Mouse (Mus musculus) limb, embryonic 12.5 days (tissue): ENCODE data around the gene Cdpf1. TPM values are rescaled to one million over a fixed set of nuclear protein-coding genes. Genes with fewer than 3 reads are reported as not detected.

ENCODE experiments used
- ATAC-seq: fragments of 200-750 bp; cut with Nextera tagmentation; 2 replicates; pipeline ENCODE4 v1.8.0; 2017; ENCODE audit warnings: low read depth, moderate TSS enrichment; ENCODE audit not compliant: insufficient number of reproducible peaks, insufficient read depth, low FRiP score, low TSS enrichment
- H3K27ac ChIP-seq: fragments of 300-500 bp; sonication (generic); 2 replicates; pipeline ENCODE4 v1.5.1; 2016; ENCODE audit warnings: mild to moderate bottlenecking, moderate library complexity
- H3K27me3 ChIP-seq: fragments of 300-500 bp; sonication (generic); 2 replicates; pipeline ENCODE4 v1.6.1; 2016; ENCODE audit warnings: mild to moderate bottlenecking, moderate library complexity
- H3K36me3 ChIP-seq: fragments of 300-500 bp; sonication (generic); 2 replicates; pipeline ENCODE4 v1.6.1; 2016; ENCODE audit warnings: mild to moderate bottlenecking, moderate library complexity
- H3K4me1 ChIP-seq: fragments of 300-500 bp; sonication (generic); replicated peaks from 2 replicates; pipeline ENCODE4 v1.6.1; 2016
- H3K4me2 ChIP-seq: fragments of 300-500 bp; sonication (generic); 2 replicates; pipeline ENCODE4 v1.6.1; 2016; ENCODE audit warnings: mild to moderate bottlenecking, moderate library complexity
- H3K4me3 ChIP-seq: fragments of 300-500 bp; sonication (generic); replicated peaks from 2 replicates; pipeline ENCODE4 v1.5.1; 2016; ENCODE audit warnings: mild to moderate bottlenecking
- H3K9ac ChIP-seq: fragments of 300-500 bp; sonication (generic); replicated peaks from 2 replicates; pipeline ENCODE4 v1.6.1; 2016; ENCODE audit warnings: mild to moderate bottlenecking, moderate library complexity
- H3K9me3 ChIP-seq: fragments of 300-500 bp; sonication (generic); 2 replicates; pipeline ENCODE4 v1.6.1; 2016; ENCODE audit warnings: mild to moderate bottlenecking, moderate library complexity
- WGBS: fragments of 180-500 bp; shearing (Covaris S2); methylation state at CpG from one replicate; pipeline ENCODE4 v1.1.7; 2016; 5-methylcytosine and 5-hydroxymethylcytosine counted together
- polyA plus RNA-seq: library from polyadenylated mRNA; unstranded; fragments of >200 nt; fragmentation: Nextera tagmentation; extraction: Ambion mirVana; gene quantifications from 2 replicates; pipeline ENCODE4 v1.2.1, GENCODE M21; 2016

The Cdpf1 gene
- polyA plus RNA-seq, 1 experiment from 2014 or later, result 22.8 TPM

DNA sequence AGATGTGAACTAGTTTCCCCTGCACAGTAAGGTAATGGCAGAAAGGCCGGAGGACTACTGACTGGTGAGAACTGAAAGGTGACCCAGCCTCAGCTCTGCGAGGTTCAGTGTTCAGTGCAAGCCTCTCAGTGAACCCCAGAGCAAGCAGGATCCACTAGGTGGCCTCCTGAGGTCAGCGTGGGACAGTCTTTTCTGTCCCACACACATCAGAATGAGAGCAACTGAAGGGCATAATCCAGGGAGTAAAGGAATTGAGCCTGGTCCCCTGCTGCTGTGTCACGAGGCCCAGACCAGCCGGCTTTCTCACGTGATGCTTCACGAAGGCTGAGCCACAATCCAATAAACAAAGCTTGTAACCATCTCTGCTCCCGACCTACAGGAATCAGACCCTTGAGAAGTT is 3.1 kb downstream of the Cdpf1 start:
- Histone ChIP-seq H3K27me3 (no peaks in the 10 kb centered on the region), H3K9ac (no peak overlapping the region), H3K9me3 (no peaks in the 10 kb centered on the region), H3K4me2 (no peak overlapping the region), H3K4me1 (peaks cover 6% of the 10 kb centered on the region), H3K36me3 (no peaks in the 10 kb centered on the region; the same call in 1 of the 2 replicates), H3K27ac (no peak overlapping the region), H3K4me3 (no peak overlapping the region)
- WGBS, result 55% methylated on average over 8 of the region's 8 CpGs
- ATAC-seq, result no peak

GRCm38 (mm10) chr15:85808031-85808430 is 3.5 kb downstream of the Cdpf1 start:
- H3K9ac ChIP-seq, result no peak overlapping the region
- no peak overlapping the region for H3K27ac ChIP-seq
- no peaks in the 10 kb centered on the region; the same call in 1 of the 2 replicates for H3K36me3 ChIP-seq
- H3K4me3 ChIP-seq, result no peak overlapping the region
- peaks cover 6% of the 10 kb centered on the region for H3K4me1 ChIP-seq
- H3K9me3 ChIP-seq, result no peaks in the 10 kb centered on the region
- 80% methylated on average over 6 of the region's 6 CpGs for WGBS
- ATAC-seq, result no peak
- H3K4me2 ChIP-seq, result no peak overlapping the region
- H3K27me3 ChIP-seq, result no peaks in the 10 kb centered on the region

DNA sequence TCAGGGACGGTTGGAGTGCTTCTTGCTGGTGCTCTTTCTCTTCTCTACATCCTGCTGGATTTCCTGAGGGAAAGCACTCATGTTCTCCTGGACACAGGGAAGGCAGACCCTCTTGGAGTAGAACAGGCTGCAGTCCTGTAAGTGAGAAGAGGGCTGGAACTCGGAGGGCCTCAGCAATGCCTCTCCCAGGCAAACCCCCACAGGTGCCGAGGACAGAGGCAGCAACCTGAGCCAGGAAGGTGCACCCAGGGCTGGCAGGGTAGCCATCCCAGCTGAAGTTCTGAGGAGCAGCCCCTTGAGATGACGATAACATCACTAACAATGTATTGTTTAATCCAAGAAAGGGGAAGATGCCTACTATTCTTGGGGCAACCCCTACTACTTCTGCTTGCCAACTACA is 4.1 kb downstream of the Cdpf1 start:
- Histone ChIP-seq H3K4me2 (no peak overlapping the region), H3K9ac (no peak overlapping the region), H3K4me1 (peaks cover 6% of the 10 kb centered on the region), H3K36me3 (no peaks in the 10 kb centered on the region; the same call in 1 of the 2 replicates), H3K9me3 (no peaks in the 10 kb centered on the region), H3K4me3 (no peak overlapping the region), H3K27ac (no peak overlapping the region), H3K27me3 (no peaks in the 10 kb centered on the region)
- WGBS, result 84% methylated on average over 4 of the region's 4 CpGs
- ATAC-seq, result no peak

GRCm38 (mm10) chr15:85806886-85807285 is 4.6 kb downstream of the Cdpf1 start:
- Histone ChIP-seq H3K9me3 (no peaks in the 10 kb centered on the region), H3K9ac (no peak overlapping the region), H3K27me3 (no peaks in the 10 kb centered on the region), H3K4me3 (no peak overlapping the region), H3K27ac (no peak overlapping the region), H3K4me1 (peaks cover 6% of the 10 kb centered on the region), H3K36me3 (no peaks in the 10 kb centered on the region; the same call in 1 of the 2 replicates), H3K4me2 (no peak overlapping the region)
- WGBS, result 88% methylated on average over 4 of the region's 4 CpGs
- ATAC-seq, result no peak

DNA sequence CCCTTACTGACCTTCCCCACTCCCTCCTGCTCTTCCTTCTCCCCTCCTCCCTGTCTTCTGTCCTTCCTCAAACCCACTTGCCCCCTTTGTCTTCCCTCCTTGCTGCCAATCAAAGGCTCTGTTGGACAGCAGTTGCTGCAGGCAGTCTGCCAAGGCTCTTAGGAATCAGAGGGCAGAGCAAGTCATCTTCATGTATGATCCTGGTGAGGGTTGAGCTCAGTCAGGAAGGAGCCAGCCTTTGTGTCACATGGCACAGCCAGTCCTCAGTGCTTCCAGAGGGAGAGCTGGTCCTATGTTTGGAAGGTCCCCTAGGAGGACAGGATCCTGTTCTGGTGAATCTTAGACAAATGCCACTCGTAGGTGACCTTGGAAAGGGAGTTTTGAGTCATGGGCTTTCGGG is 8.6 kb downstream of the Cdpf1 start:
- WGBS, result 82% methylated on average over 2 of the region's 2 CpGs
- no peak overlapping the region for H3K27ac ChIP-seq

GRCm38 (mm10) chr15:85798676-85799075 is 12.8 kb downstream of the Cdpf1 start:
- Histone ChIP-seq H3K36me3 (no peaks in the 10 kb centered on the region), H3K4me1 (no peaks in the 10 kb centered on the region), H3K9ac (no peak overlapping the region), H3K27me3 (no peaks in the 10 kb centered on the region), H3K27ac (no peak overlapping the region), H3K4me3 (no peak overlapping the region), H3K4me2 (no peak overlapping the region), H3K9me3 (no peaks in the 10 kb centered on the region)
- ATAC-seq, result no peak
- WGBS, result 93% methylated on average over 8 of the region's 8 CpGs

More for the DNA sequence above, 8.6 kb downstream of the Cdpf1 start:
- no peaks in the 10 kb centered on the region for H3K27me3 ChIP-seq
- no peak overlapping the region for H3K9ac ChIP-seq
- H3K9me3 ChIP-seq, result no peaks in the 10 kb centered on the region
- no peaks in the 10 kb centered on the region for H3K4me1 ChIP-seq
- no peak for ATAC-seq
- no peak overlapping the region for H3K4me3 ChIP-seq
- no peak overlapping the region for H3K4me2 ChIP-seq
- H3K36me3 ChIP-seq, result no peaks in the 10 kb centered on the region; the same call in 1 of the 2 replicates

GRCm38 (mm10) chr15:85795516-85795915 is 16.0 kb downstream of the Cdpf1 start:
- ATAC-seq, result no peak
- WGBS, result 78% methylated on average over 6 of the region's 6 CpGs

GRCm38 (mm10) chr15:85792819-85793218 is 18.7 kb downstream of the Cdpf1 start:
- H3K4me1 ChIP-seq, result no peaks in the 10 kb centered on the region
- no peak for ATAC-seq
- H3K27me3 ChIP-seq, result no peaks in the 10 kb centered on the region
- H3K4me3 ChIP-seq, result no peak overlapping the region
- no peaks in the 10 kb centered on the region for H3K36me3 ChIP-seq
- H3K9me3 ChIP-seq, result no peaks in the 10 kb centered on the region
- no peak overlapping the region for H3K27ac ChIP-seq
- H3K9ac ChIP-seq, result no peak overlapping the region
- WGBS, result 88% methylated on average over 1 of the region's 1 CpGs
- no peak overlapping the region for H3K4me2 ChIP-seq

More at GRCm38 (mm10) chr15:85795516-85795915, 16.0 kb downstream of the Cdpf1 start:
- no peak overlapping the region for H3K9ac ChIP-seq
- no peak overlapping the region for H3K4me3 ChIP-seq
- H3K36me3 ChIP-seq, result no peaks in the 10 kb centered on the region
- no peak overlapping the region for H3K4me2 ChIP-seq
- H3K4me1 ChIP-seq, result no peaks in the 10 kb centered on the region
- H3K9me3 ChIP-seq, result no peaks in the 10 kb centered on the region
- no peak overlapping the region for H3K27ac ChIP-seq
- no peaks in the 10 kb centered on the region for H3K27me3 ChIP-seq

GRCm38 (mm10) chr15:85791449-85791848 is 20.0 kb downstream of the Cdpf1 start:
- no peaks in the 10 kb centered on the region for H3K36me3 ChIP-seq
- no peak overlapping the region for H3K9ac ChIP-seq
- 85% methylated on average over 4 of the region's 4 CpGs for WGBS
- H3K27me3 ChIP-seq, result no peaks in the 10 kb centered on the region
- H3K4me2 ChIP-seq, result no peak overlapping the region
- ATAC-seq, result no peak
- no peak overlapping the region for H3K27ac ChIP-seq
- H3K9me3 ChIP-seq, result no peaks in the 10 kb centered on the region
- no peak overlapping the region for H3K4me3 ChIP-seq
- H3K4me1 ChIP-seq, result no peaks in the 10 kb centered on the region

- no peak for ATAC-seq
- H3K4me2 ChIP-seq, result no peak overlapping the region
- no peak overlapping the region for H3K4me3 ChIP-seq
- H3K4me1 ChIP-seq, result no peaks in the 10 kb centered on the region
- H3K27me3 ChIP-seq, result no peaks in the 10 kb centered on the region
- no peak overlapping the region for H3K9ac ChIP-seq
- H3K36me3 ChIP-seq, result no peaks in the 10 kb centered on the region
- WGBS, result 75% methylated on average over 16 of the region's 16 CpGs
- no peaks in the 10 kb centered on the region for H3K9me3 ChIP-seq
- H3K27ac ChIP-seq, result no peak overlapping the region
Observed at GRCm38 (mm10) chr15:85788633-85789032, 22.9 kb downstream of the Cdpf1 start.

DNA sequence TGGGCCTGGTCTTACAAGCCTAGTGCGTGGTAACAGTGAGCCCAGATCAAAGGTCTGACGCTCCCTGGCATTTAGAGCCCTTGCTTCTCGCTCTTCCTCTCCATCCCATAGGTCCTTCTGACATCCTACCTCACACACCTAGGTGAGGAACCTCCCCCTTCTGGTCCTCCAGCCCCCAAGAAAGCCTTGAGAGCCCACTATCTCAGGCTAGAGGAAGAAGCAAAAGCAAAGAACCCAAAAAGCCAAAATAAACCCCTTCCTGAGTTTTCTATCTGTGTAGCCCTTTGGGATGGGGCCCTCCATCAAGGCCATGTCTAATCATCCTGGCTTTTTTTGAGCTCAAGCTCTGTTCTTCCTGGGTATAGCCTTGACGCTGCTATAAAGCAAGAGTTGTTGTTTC is 23.4 kb downstream of the Cdpf1 start:
- 84% methylated on average over 4 of the region's 4 CpGs for WGBS
- H3K9ac ChIP-seq, result no peak overlapping the region
- no peaks in the 10 kb centered on the region for H3K27me3 ChIP-seq
- no peak overlapping the region for H3K4me3 ChIP-seq
- H3K4me2 ChIP-seq, result no peak overlapping the region
- H3K9me3 ChIP-seq, result no peaks in the 10 kb centered on the region
- H3K36me3 ChIP-seq, result no peaks in the 10 kb centered on the region
- H3K4me1 ChIP-seq, result no peaks in the 10 kb centered on the region
- ATAC-seq, result no peak
- no peak overlapping the region for H3K27ac ChIP-seq

GRCm38 (mm10) chr15:85787482-85787881 is 24.0 kb downstream of the Cdpf1 start:
- 91% methylated on average over 6 of the region's 6 CpGs for WGBS
- Histone ChIP-seq H3K4me1 (no peaks in the 10 kb centered on the region), H3K27me3 (no peaks in the 10 kb centered on the region), H3K4me2 (no peak overlapping the region), H3K4me3 (no peak overlapping the region), H3K36me3 (no peaks in the 10 kb centered on the region), H3K27ac (no peak overlapping the region), H3K9me3 (no peaks in the 10 kb centered on the region), H3K9ac (no peak overlapping the region)
- no peak for ATAC-seq
